Mouse (Mus musculus) forebrain, postnatal 0 days (tissue): Measurements from ENCODE around the gene Ccdc18. TPM values are rescaled to one million over a fixed set of nuclear protein-coding genes. Genes with fewer than 3 reads are reported as not detected.
A peak's percentile ranks its signal among the peaks of the same experiment; 100 is the strongest.

Source experiments
- ATAC-seq: fragments of 200-750 bp; cut with Nextera tagmentation; 2 replicates; pipeline ENCODE4 v1.8.0; 2017; ENCODE audit warnings: mild to moderate bottlenecking, moderate library complexity
- DNase-seq: peaks from one replicate; pipeline ENCODE4 v3.0.0-alpha.2; 2015
- H3K27ac ChIP-seq: fragments of 300-500 bp; sonication (generic); 2 replicates; pipeline ENCODE4 v1.5.1; 2014; ENCODE audit warnings: low read depth, mild to moderate bottlenecking, antibody characterized with exemption, low read length, moderate library complexity, mixed read lengths
- H3K27me3 ChIP-seq: fragments of 300-500 bp; sonication (generic); 2 replicates; pipeline ENCODE4 v1.6.1; 2014; ENCODE audit warnings: mild to moderate bottlenecking, low read length, mixed read lengths; ENCODE audit not compliant: insufficient read depth
- H3K36me3 ChIP-seq: fragments of 300-500 bp; sonication (generic); 2 replicates; pipeline ENCODE4 v1.6.1; 2014; ENCODE audit warnings: mild to moderate bottlenecking, moderate library complexity; ENCODE audit not compliant: insufficient read depth
- H3K4me1 ChIP-seq: fragments of 300-500 bp; sonication (generic); 2 replicates; pipeline ENCODE4 v1.6.1; 2014; ENCODE audit warnings: antibody characterized with exemption; ENCODE audit not compliant: insufficient read depth
- H3K4me2 ChIP-seq: fragments of 300-500 bp; sonication (generic); 2 replicates; pipeline ENCODE4 v1.6.1; 2014; ENCODE audit warnings: low read depth, mild to moderate bottlenecking, moderate library complexity
- H3K4me3 ChIP-seq: fragments of 300-500 bp; sonication (generic); 2 replicates; pipeline ENCODE4 v1.5.1; 2014; ENCODE audit warnings: low read depth, low read length, mixed read lengths
- H3K9ac ChIP-seq: fragments of 300-500 bp; sonication (generic); 2 replicates; pipeline ENCODE4 v1.6.1; 2014; ENCODE audit warnings: mild to moderate bottlenecking
- H3K9me3 ChIP-seq: fragments of 300-500 bp; sonication (generic); 2 replicates; pipeline ENCODE4 v1.6.1; 2016; ENCODE audit warnings: low read length
- CTCF ChIP-seq: sonication (generic); IDR thresholded peaks from 2 replicates; pipeline ENCODE4 v1.5.1; 2016; ENCODE audit warnings: antibody characterized with exemption, control low read depth, low read depth
- WGBS: fragments of 180-500 bp; shearing (Covaris S2); extraction: QIAGEN DNeasy Blood & Tissue Kit; methylation state at CpG from one replicate; pipeline ENCODE4 v1.1.7; 2014; 5-methylcytosine and 5-hydroxymethylcytosine counted together
- polyA plus RNA-seq: library from polyadenylated mRNA; unstranded; fragments of >200 nt; fragmentation: Nextera tagmentation; extraction: Ambion mirVana; gene quantifications from 2 replicates; pipeline ENCODE4 v1.2.1, GENCODE M21; 2015
- total RNA-seq: library from RNA; depleted of rRNA; stranded (reverse); fragments of >200 nt; gene quantifications from 2 replicates; pipeline ENCODE4 v1.2.3, GENCODE M21; 2014

The Ccdc18 gene
- total and polyA plus RNA-seq, 2 experiments from 2014 or later: 2.9 to 5.5 TPM

- H3K27me3 ChIP-seq: no peaks in the 10 kb centered on the region
- no peak overlapping the region for H3K4me2 ChIP-seq
- ATAC-seq: no peak
- DNase-seq: no peak
- no peak overlapping the region for H3K4me3 ChIP-seq
- no peaks in the 10 kb centered on the region for H3K9me3 ChIP-seq
- H3K4me1 ChIP-seq: no peaks in the 10 kb centered on the region
- WGBS: 92% methylated on average over 4 of the region's 4 CpGs
- no peak for TF ChIP-seq CTCF
- H3K27ac ChIP-seq: no peak overlapping the region
- H3K36me3 ChIP-seq: no peaks in the 10 kb centered on the region; the same call in 1 of the 2 replicates
- H3K9ac ChIP-seq: no peak overlapping the region
Measured at GRCm38 (mm10) chr5:108117693-108118092, 15.0 kb upstream of the Ccdc18 start.

DNA sequence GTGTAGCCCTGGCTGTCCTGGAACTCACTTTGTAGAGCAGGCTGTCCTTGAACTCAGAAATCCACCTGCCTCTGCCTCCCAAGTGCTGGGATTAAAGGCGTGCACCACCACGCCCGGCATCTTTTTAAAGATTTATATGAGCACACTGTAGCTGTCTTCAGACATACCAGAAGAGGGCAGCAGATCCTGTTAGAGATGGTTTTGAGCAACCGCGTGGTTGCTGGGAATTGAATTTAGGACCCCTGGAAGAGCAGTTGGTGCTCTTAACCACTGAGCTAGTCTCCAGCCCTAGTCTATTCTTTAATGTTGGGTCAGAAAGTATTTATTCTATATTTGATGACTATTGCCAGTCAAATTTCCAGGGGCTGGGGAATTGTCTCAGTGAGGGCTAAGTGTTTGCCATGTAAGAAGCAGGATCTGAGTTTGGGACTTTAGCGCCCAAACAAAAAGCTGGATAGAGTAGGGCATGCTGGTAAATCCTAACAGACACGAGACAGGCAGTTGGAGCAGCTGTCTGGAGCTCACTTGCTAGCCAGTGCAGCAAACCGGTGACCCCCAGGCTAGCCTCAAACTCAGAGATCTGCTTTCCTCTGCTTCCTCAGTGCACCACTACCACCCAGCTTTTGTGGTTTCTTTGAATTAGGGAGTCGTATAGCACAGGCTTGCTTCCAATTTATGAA, 12.3 kb upstream of the Ccdc18 start:
- Histone ChIP-seq H3K36me3 (no peaks in the 10 kb centered on the region; the same call in 1 of the 2 replicates), H3K27me3 (no peaks in the 10 kb centered on the region), H3K9me3 (no peaks in the 10 kb centered on the region), H3K4me1 (no peaks in the 10 kb centered on the region), H3K27ac (no peak overlapping the region), H3K4me3 (no peak overlapping the region), H3K4me2 (no peak overlapping the region), H3K9ac (no peak overlapping the region)
- 85% methylated on average over 9 of the region's 9 CpGs for WGBS
- DNase-seq (no peak), ATAC-seq (no peak)
- TF ChIP-seq CTCF: no peak

DNA sequence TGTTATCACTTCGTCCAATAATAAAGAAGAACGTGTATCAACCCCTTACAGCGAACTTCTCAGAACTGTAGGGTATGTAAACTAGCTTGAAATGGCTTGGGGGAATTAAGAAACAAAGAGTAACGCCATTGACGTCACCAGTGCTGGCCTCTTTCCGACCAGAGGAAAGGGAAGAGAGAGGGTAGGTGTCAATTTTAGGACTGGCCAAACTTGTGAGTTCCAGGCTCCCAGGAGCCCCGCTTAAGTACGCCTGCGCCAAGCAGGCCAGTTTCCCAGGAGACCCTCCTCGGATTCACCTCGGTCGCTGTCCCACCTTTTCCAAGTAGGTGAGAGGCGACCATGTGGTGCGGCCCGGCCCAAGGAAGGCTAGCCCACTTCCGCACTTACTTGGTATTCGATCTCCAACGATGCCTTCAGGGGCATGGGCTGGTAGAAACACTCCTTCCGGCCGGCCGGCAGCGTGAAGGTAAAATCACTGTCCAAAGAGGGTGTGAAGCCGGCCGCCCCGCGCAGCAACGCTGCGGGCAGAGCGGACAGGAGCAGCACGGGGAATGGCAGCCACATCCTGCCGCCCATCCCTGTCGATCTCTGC, 730 bp upstream of the Ccdc18 start:
- Histone ChIP-seq H3K4me3 (peak overlapping the region; percentile 86), H3K27ac (peak overlapping the region; percentile 85), H3K9me3 (no peaks in the 10 kb centered on the region), H3K4me1 (peaks cover 6% of the 10 kb centered on the region; the same call in 1 of the 2 replicates), H3K36me3 (peaks cover 6% of the 10 kb centered on the region; the same call in 1 of the 2 replicates), H3K4me2 (peak overlapping the region; percentile 83), H3K27me3 (no peaks in the 10 kb centered on the region), H3K9ac (peak overlapping the region; percentile 70)
- ATAC-seq (no peak; the same call in 1 of the 2 replicates), DNase-seq (peak; percentile 62)
- WGBS: under 1% methylated on average over 32 of the region's 32 CpGs
- TF ChIP-seq CTCF: no peak

DNA sequence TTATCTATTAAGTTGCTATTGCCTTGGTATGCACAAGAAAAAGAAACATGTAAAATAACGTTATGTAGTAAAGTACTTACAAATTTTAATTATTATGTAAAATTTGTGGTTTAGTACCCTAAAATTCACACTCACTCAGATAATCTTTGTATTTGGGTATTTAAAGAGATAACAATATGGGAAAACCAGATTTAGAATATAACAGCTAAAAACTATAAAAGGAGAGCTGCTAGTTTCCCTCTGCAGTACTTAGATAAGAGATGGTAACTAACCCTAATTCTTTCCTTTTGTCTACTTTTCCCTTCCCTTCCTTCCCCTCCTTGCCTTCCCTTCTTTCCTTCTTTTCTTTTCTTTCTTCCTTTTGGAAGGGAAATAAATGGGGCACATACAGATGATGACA, 19.9 kb downstream of the Ccdc18 start:
- Histone ChIP-seq H3K9me3 (no peaks in the 10 kb centered on the region), H3K4me1 (no peaks in the 10 kb centered on the region), H3K27ac (no peak overlapping the region), H3K4me2 (no peak overlapping the region), H3K4me3 (no peak overlapping the region), H3K9ac (no peak overlapping the region), H3K27me3 (no peaks in the 10 kb centered on the region), H3K36me3 (no peaks in the 10 kb centered on the region)
- 92% methylated on average over 1 of the region's 1 CpGs for WGBS
- TF ChIP-seq CTCF: no peak
- DNase-seq: no peak
- no peak for ATAC-seq

DNA sequence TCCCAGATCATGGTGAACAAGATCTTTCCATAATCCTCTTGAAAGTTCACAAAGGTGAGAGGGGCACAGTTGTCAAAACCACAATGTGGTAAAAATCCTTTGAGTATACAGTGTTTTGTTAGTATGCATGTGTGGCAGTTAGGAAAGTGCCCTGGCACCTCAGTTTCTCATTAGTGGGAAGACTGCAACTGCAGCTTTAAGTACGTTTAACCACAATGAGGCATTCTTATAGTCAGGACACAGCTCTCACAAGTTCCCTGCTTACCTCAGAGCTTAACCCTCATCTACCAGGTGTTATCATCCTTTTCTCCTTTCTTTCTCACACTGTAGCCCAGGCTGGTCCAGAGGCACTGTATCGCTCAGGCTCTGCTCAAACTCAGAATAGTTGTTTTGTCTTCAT, 28.1 kb downstream of the Ccdc18 start:
- WGBS: 86% methylated on average over 2 of the region's 2 CpGs
- no peaks in the 10 kb centered on the region for H3K4me1 ChIP-seq
- no peaks in the 10 kb centered on the region for H3K36me3 ChIP-seq
- no peak for DNase-seq
- no peak overlapping the region for H3K9ac ChIP-seq
- H3K27me3 ChIP-seq: no peaks in the 10 kb centered on the region
- no peak overlapping the region for H3K4me2 ChIP-seq
- no peak for TF ChIP-seq CTCF
- no peaks in the 10 kb centered on the region for H3K9me3 ChIP-seq
- H3K27ac ChIP-seq: no peak overlapping the region
- no peak overlapping the region for H3K4me3 ChIP-seq
- ATAC-seq: no peak

DNA sequence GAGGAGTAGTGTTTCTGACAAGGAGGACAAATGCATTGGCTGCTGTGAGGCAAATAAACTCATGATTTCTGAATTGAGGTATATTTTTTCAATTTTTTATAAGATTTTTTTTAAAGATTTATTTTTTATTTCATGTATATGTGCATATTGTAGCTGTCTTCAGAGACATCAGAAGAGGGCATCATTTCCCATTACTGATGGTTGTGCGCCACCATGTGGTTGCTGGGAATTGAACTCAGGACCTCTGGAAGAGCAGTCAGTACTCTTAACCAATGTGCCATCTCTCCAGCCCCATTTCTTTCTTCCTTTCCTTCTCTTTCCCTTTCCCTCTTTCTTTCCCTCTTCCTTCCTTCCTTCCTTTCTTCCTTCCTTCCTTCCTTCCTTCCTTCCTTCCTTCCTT, 31.0 kb downstream of the Ccdc18 start:
- 11% methylated on average over 1 of the region's 1 CpGs for WGBS
- Histone ChIP-seq H3K36me3 (no peaks in the 10 kb centered on the region), H3K27me3 (no peaks in the 10 kb centered on the region), H3K4me3 (no peak overlapping the region), H3K9ac (no peak overlapping the region), H3K27ac (no peak overlapping the region), H3K4me1 (no peaks in the 10 kb centered on the region), H3K9me3 (no peaks in the 10 kb centered on the region), H3K4me2 (no peak overlapping the region)
- ATAC-seq (no peak), DNase-seq (peak; percentile 5)
- TF ChIP-seq CTCF: peak; percentile 52

- Histone ChIP-seq H3K4me3 (no peak overlapping the region), H3K4me1 (no peaks in the 10 kb centered on the region), H3K27ac (no peak overlapping the region), H3K4me2 (no peak overlapping the region), H3K27me3 (no peaks in the 10 kb centered on the region), H3K9ac (no peak overlapping the region), H3K36me3 (no peaks in the 10 kb centered on the region), H3K9me3 (no peaks in the 10 kb centered on the region)
- ATAC-seq: no peak
- 82% methylated on average over 2 of the region's 2 CpGs for WGBS
- TF ChIP-seq CTCF: no peak
- DNase-seq: no peak
Measured at GRCm38 (mm10) chr5:108184050-108184449, 51.4 kb downstream of the Ccdc18 start.
